Mouse (Mus musculus) megakaryocyte progenitor cell, adult 5-6 weeks (primary cell): ENCODE measurements around the gene Tardbp. TPM values are rescaled to one million over a fixed set of nuclear protein-coding genes. Genes with fewer than 3 reads are reported as not detected.

Source experiments
- ATAC-seq: replicated peaks from 2 replicates; pipeline ENCODE4 v1.8.0; 2016; ENCODE audit warnings: mild to moderate bottlenecking, moderate TSS enrichment, inconsistent platforms; ENCODE audit not compliant: poor library complexity
- total RNA-seq, 2 experiments: library from RNA; stranded (forward) in 1 of 2; stranded (reverse) in 1 of 2; fragments of 157-497, 149-512 nt in 1 of 2; fragments of 200-1000 nt in 1 of 2; gene quantifications; 2 replicates each; pipeline versions ENCODE4 v1.2.3 to v1.2.4; 2015 to 2017

Tardbp gene
- total RNA-seq, 2 experiments from 2014 or later, result 381 to 512 TPM

DNA sequence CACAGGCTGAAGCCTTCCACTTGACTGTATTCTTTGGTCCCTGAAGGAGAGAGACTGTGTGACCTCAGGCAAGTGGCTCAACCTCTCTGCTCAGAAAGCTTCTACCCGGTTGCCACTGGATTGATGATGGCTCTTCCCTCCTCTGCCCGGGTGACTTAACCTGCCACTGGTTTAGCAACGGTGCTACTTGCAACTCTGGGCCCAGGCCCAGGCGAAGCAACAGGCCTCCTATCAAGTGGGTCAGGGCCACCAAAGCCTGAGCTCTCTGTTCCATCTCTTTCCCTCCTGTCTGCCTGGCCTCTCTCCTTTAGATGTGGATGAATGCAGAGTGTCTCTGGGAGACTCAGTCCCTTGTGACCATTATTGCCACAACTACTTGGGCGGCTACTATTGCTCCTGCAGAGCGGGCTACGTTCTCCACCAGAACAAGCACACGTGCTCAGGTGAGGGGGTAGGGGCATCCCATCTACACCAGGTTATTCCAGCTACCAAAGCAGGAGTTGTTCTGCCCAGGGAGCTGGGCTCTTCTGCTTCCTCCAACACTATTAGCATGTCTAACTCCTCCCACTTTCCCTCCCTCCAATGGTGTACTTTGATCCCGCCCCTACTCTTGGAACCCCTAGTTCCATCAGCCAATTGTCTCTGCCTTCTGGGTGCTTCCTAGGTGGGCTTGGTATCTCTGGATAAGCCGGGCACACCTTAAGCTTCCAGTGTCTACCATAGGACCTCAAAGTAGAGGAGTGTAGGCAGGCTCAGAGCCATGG is 23.3 kb downstream of the Tardbp start:
- no peak for ATAC-seq

- no peak for ATAC-seq
Observed at GRCm38 (mm10) chr4:148602357-148603120, 24.3 kb downstream of the Tardbp start, which contains the start of gene Masp2. TSS of gene Masp2 (plus strand) at chr4:148602554.

GRCm38 (mm10) chr4:148601871-148602270 is 24.9 kb downstream of the Tardbp start:
- no peak for ATAC-seq

GRCm38 (mm10) chr4:148600316-148600715 is 26.5 kb downstream of the Tardbp start:
- ATAC-seq, result no peak

- ATAC-seq, result no peak
Observed at GRCm38 (mm10) chr4:148598826-148599225, 28.0 kb downstream of the Tardbp start.

DNA sequence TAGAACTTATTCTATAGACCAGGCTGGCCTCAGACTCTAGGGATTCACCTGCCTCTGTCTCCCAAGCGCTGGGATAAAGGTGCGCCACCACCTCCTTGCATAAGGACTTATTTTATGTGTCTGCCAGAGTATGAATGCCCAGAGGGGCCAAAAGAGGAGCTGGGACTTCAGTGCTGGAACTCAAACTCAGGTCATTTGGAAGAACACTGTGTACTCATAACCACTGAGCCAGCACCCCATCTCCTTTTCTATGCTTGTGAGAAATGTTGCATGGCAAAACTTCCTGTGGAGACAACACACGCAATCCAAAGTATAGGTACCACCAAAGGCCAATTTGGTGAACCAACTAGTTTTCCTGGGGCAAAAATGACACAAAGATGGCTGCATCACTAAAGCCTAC is 30.1 kb downstream of the Tardbp start:
- ATAC-seq, result no peak

DNA sequence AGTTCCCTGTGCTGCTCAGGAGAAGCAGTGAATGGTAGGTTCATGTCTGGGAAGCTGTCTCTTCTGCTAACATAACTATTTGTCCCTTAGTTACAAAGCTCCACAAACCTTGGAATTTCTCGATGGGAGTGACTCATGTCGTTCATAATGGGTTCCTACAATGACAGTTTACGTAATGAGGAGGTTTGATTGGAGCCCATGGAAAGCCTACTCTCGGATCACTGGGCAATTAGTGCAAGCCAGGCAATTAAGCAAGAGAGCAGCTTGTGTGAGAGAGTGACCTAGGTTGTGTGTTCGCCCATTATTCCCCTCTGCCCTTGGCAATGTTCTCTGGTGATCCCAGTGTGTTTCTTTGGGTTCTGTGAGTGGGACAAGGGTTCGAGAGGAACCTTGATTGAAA is 30.9 kb downstream of the Tardbp start:
- no peak for ATAC-seq

GRCm38 (mm10) chr4:148593996-148594395 is 32.8 kb downstream of the Tardbp start:
- ATAC-seq, result no peak

DNA sequence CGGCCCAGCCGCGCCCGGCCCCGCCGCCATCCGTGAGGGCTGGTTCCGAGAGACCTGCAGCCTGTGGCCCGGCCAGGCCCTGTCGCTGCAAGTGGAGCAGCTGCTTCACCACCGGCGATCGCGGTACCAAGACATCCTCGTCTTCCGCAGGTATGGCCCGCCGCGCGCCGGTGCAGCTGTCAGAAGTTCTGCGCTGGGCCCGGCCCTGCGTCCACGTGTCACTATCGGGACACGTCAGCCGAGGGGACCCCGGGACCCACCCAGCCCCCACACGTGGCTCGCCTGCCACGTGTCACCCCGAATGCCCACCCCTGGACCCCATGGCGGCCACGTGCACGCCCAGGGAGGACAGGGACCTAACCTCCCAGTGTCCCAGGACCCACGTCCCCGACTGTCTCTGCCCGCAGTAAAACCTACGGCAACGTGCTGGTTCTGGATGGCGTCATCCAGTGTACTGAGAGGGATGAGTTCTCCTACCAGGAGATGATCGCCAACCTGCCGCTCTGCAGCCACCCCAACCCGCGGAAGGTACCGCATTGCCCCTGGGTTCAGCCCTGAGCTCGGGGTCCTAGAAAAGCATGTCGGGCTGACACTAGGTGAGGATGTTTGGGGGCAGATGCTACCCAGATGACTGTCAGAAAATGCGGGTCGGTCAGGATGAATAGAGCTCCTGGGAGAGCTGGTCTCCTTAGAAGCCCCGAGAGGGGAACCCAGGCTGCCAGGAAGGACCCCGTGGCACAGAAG is 35.0 kb downstream of the Tardbp start:
- peak; percentile 17 for ATAC-seq

GRCm38 (mm10) chr4:148591171-148591630 is 35.6 kb downstream of the Tardbp start, which contains the start of gene Srm:
TSS of gene Srm (plus strand) at chr4:148591503.
- ATAC-seq, result peak; percentile 85

DNA sequence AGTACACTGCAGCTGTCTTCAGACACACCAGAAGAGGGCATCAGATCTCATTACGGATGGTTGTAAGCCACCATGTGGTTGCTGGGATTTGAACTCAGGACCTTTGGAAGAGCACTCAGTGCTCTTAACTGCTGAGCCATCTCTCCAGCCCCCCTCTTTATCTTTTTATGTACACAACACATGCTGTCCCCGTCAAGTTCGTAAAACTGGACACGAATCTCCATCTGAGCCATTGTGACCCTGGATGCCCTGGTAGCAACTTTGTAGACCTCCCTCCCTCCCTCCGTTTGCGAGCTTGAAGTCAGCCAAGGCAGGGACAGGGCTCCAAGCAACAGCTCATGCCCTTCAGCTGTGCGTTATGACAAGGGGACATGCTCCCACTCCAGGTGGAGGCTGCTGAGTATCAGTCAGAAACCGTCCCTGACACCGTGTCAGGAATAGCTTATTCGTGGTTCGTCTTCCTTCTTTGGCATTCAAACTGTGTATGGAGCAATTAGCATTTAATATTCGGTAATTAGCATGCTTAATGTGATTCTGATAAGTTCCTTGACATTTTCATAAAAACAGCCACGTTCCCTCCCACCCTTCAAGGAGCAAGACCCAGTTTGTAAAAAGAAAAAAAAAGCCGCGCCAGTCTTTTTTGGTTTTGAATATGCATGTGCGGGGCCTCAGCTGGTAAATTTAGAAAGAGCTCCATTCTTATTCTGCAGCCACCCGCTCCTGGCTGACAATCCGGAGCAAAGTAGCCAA is 36.2 kb downstream of the Tardbp start:
- peak; percentile 26 for ATAC-seq

GRCm38 (mm10) chr4:148589565-148589964 is 37.3 kb downstream of the Tardbp start:
- ATAC-seq, result no peak

DNA sequence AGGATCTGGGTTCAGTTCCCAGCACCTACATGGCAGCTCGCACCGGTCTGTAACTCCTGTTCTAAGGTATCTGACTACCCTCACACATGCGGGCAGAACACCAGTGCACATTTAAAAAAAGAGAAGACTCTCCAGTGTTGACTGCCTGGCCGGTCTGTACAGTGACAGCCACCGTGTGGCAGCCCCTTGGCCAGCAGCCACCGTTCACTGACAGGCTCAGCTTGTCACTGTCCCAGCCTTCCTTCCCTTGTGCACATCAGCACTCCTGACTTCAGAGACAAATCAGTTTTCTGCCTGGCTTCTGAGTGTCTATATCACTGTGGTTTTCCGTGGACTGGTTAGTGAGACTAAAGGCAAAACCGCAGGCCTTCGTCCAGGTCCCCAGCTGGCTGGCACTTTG is 38.0 kb downstream of the Tardbp start:
- 0 out of 2 replicates have a peak, but pooled peaks have one; percentile 7 for ATAC-seq

DNA sequence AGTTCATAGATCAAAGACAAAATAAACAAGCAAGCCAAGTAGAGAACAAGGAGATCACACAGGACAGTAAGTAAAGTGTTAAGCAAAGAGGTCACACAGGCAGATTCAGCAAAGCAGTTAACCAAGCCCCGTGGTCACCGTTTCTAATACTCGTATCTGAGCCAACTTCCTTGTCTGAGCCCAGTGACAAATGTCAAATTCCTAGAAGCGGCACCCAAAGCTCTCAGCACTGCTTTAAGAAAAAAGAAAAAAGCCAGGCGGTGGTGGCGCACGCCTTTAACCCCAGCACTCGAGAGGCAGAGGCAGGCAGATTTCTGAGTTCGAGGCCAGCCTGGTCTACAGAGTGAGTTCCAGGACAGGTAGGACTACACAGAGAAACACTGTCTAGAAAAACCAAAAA is 40.2 kb downstream of the Tardbp start:
- no peak for ATAC-seq

- peak; percentile 89 for ATAC-seq
Observed at GRCm38 (mm10) chr4:148583257-148583656, 43.6 kb downstream of the Tardbp start.

GRCm38 (mm10) chr4:148581422-148581821 is 45.4 kb downstream of the Tardbp start:
- no peak for ATAC-seq

DNA sequence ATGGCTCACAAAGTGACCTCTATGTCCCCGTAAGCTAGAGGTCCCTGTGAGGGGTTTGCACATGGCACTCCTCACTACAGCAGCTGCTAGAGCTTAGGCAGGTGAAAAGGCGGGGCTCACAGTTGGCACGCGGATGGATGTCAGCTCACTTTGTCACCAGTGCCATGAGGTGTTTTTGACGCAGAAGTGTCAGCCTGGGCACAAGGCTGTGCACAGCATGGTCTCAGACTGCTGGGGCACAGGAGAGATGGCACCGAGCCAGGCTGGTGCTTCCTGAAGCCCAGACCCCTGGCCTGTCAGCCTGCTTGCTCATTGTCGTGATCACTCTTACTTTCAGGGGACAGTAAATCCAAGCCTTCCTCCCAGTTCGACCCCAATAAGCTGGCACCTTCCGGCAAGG is 46.1 kb downstream of the Tardbp start:
- ATAC-seq, result no peak

DNA sequence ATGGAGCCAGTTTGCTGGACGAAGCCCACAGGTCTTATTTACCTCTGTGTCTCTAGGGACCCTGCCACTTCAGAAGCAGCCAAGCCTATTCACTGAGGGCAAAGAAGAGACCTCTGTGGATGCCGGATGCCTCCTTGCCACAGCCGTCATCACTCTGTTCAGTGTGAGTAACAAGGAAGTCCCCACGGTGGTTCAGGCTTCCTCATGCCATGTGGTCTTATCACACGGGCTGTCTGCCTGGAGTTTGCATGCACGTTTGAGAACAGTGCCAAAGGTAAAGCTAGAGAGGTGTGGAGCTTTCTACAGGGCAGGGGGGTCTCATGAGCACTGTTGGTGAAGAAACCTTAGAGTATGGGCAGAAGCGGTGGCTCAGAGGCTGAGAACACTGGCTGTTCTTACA is 53.6 kb downstream of the Tardbp start:
- no peak for ATAC-seq

DNA sequence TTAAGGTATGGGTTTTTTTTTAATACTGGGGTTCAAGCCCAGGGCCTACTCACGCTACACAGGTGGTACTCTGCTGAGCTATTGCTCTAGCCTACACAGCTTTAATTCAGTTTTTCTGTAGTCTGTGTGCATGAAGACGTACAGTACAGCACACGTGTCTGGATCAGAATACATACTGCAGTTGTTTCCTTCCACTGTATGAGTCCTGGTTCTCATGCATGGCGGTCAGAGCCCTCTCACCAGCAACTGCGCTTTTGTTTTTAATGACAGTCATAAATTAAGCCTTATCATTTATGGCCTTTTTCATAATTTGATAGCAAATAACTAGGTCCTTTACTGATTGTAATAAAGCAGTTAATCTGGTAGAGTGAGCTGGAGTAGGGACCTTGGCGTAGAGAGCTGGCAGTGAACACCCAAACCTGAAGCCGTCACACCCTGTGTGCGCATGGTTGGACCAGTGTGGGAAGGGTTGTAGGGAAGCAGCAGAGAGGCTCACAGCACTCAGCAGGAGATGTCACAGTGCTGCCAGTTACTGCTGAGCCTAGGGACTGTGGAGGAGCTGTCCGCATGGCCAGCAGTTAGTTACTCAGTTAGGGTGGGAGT is 56.0 kb downstream of the Tardbp start:
- no peak for ATAC-seq

GRCm38 (mm10) chr4:148570138-148570537 is 56.7 kb downstream of the Tardbp start:
- ATAC-seq, result no peak
